Mouse (Mus musculus) liver, embryonic 16.5 days (tissue): ENCODE data around the gene Mark1. TPM values are rescaled to one million over a fixed set of nuclear protein-coding genes. Genes with fewer than 3 reads are reported as not detected.
A peak's percentile ranks its signal among the peaks of the same experiment; 100 is the strongest.

Experiments used
- ATAC-seq: fragments of 200-750 bp; cut with Nextera tagmentation; 2 replicates; pipeline ENCODE4 v1.8.0; 2017; ENCODE audit warnings: low read depth, mild to moderate bottlenecking, moderate number of reproducible peaks, moderate library complexity
- H3K27ac ChIP-seq: fragments of 300-500 bp; sonication (generic); 2 replicates; pipeline ENCODE4 v1.5.1; 2014; ENCODE audit warnings: mild to moderate bottlenecking, low read length
- H3K27me3 ChIP-seq: fragments of 300-500 bp; sonication (generic); 2 replicates; pipeline ENCODE4 v1.6.1; 2014; ENCODE audit warnings: low read depth, low read length, mixed read lengths; ENCODE audit not compliant: control insufficient read depth, insufficient read depth
- H3K36me3 ChIP-seq: fragments of 300-500 bp; sonication (generic); 2 replicates; pipeline ENCODE4 v1.6.1; 2014; ENCODE audit warnings: mild to moderate bottlenecking; ENCODE audit not compliant: control insufficient read depth, insufficient read depth
- H3K4me1 ChIP-seq: fragments of 300-500 bp; sonication (generic); 2 replicates; pipeline ENCODE4 v1.6.1; 2014; ENCODE audit warnings: low read depth, low read length, mixed read lengths; ENCODE audit not compliant: control insufficient read depth
- H3K4me2 ChIP-seq: fragments of 300-500 bp; sonication (generic); 2 replicates; pipeline ENCODE4 v1.6.1; 2014; ENCODE audit warnings: low read depth, low read length, mixed read lengths
- H3K4me3 ChIP-seq: fragments of 300-500 bp; sonication (generic); 2 replicates; pipeline ENCODE4 v1.5.1; 2014; ENCODE audit warnings: low read depth, mild to moderate bottlenecking, low read length
- H3K9ac ChIP-seq: fragments of 300-500 bp; sonication (generic); 2 replicates; pipeline ENCODE4 v1.6.1; 2014; ENCODE audit warnings: low read depth, low read length
- H3K9me3 ChIP-seq: fragments of 300-500 bp; sonication (generic); replicated peaks from 2 replicates; pipeline ENCODE4 v1.6.1; 2016; ENCODE audit warnings: low read length; ENCODE audit not compliant: control insufficient read depth
- WGBS: fragments of 180-500 bp; shearing (Covaris S2); extraction: QIAGEN DNeasy Blood & Tissue Kit; methylation state at CpG from one replicate; pipeline ENCODE4 v1.1.7; 2014; ENCODE audit not compliant: insufficient replicate concordance; 5-methylcytosine and 5-hydroxymethylcytosine counted together
- polyA plus RNA-seq: library from polyadenylated mRNA; unstranded; fragments of >200 nt; fragmentation: Nextera tagmentation; extraction: Ambion mirVana; gene quantifications from 2 replicates; pipeline ENCODE4 v1.2.1, GENCODE M21; 2015

The Mark1 gene
- 0.09 and 0.22 TPM in 2 replicates for polyA plus RNA-seq

DNA sequence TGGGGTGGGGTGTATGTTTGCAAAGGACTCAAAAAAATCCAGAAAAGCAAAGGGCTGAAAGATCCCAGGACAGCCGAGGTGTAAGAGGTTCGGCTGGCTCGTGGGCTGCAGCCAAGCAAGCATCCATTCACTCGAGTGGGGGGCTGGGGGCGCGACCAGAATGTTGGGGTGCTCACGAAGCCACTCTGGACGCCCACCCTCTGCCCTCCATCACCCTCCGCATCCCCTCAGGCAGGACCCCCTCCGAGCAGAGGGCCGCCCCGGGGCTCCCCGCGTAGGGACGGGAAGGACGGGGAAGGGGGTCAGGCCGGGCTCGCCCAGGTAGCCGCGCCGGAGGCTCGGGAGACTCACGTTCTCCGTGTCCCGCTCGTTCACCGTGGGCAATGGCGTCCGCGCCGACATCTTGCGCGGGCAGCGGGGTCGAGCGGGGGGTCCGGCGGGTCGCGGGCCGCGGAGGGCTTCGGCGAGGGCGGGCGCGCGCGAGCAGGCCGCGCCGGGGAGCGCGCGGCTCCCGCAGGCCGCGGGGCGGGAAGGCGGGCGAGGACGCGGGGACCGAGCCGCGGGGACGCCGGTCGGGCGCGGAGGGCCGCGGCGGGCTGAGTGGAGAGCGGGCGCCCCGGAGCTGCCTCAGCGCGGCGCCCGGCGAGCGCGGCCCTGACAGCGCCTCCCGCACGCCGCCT lies at the start of gene Mark1:
Mark1 (minus strand) TSS at position 500 of the 680 bp plus-strand sequence.
- no peaks in the 10 kb centered on the region for H3K4me1 ChIP-seq
- H3K9me3 ChIP-seq = no peaks in the 10 kb centered on the region
- no peak for ATAC-seq
- no peak within 1 kb of the TSS for H3K27ac ChIP-seq
- H3K27me3 ChIP-seq = peaks cover 44% of the 10 kb centered on the region
- 1% methylated on average over 59 of the region's 88 CpGs for WGBS
- peak within 1 kb of the TSS; percentile 24; the same call in 1 of the 2 replicates for H3K9ac ChIP-seq
- no peaks in the 10 kb centered on the region for H3K36me3 ChIP-seq
- H3K4me2 ChIP-seq = peak within 1 kb of the TSS; percentile 63
- peak within 1 kb of the TSS; percentile 61 for H3K4me3 ChIP-seq

DNA sequence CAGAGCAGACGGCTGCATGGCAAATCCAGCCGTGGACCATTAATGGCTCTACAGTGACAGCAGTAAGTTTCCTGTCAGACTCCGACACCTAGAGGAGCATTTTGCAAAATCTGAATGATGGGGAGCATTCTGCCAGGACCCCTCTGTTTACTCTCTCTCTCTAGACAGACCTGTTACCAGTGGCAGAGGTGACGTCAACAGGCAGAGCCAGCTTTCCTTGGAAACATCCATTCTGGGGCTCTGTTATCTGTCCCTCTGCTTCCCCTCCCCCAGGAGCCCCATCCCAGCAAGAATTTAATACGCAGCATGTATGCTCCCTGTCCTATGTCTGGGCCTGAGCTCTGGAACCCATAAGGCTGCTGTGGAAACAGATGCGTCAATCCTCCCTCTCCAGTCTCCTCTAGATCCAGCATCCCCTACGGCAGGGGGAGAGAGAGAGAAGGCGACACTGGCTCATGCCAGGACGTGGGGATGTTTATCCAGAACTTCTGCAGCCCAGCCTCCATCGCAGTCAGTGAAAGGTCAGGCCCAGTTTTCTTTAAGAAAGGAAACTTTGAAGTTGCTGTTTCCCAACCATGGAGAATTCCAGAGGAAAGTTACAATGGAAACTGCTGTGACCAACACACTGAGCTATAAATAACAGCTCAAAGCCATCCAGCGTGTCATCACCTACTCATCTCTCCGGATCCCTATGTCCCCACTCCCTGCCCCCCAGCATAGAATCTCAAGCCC lies 48.3 kb upstream of the Mark1 start:
- Histone ChIP-seq H3K4me2 (no peak overlapping the region), H3K36me3 (no peaks in the 10 kb centered on the region), H3K9me3 (no peaks in the 10 kb centered on the region), H3K4me1 (no peaks in the 10 kb centered on the region), H3K4me3 (no peak overlapping the region), H3K27ac (no peak overlapping the region), H3K27me3 (no peaks in the 10 kb centered on the region), H3K9ac (no peak overlapping the region)
- 63% methylated on average over 12 of the region's 12 CpGs for WGBS
- no peak for ATAC-seq

DNA sequence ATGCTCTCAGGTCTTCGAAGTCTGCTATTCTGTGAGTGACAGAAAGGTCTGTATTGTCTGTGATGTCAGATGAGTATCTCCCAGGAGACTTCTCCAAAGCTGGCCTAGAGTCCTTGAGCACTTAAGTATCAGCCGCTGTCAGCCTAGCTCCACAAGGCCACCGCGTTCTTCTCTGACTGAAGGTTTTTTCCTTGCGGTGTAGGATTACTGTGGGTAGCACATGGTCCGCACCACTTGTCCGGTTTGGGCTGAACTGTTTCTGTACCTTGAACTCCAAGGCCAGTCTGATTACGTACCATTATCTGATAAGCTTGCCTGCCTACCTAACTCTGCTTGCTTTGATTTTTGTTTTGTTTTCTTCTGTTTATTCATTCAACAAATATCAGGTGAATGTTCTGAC lies 47.1 kb upstream of the Mark1 start:
- Histone ChIP-seq H3K9me3 (no peaks in the 10 kb centered on the region), H3K4me3 (no peak overlapping the region), H3K36me3 (no peaks in the 10 kb centered on the region), H3K9ac (no peak overlapping the region), H3K4me2 (no peak overlapping the region), H3K4me1 (no peaks in the 10 kb centered on the region), H3K27me3 (no peaks in the 10 kb centered on the region), H3K27ac (no peak overlapping the region)
- WGBS = 70% methylated on average over 8 of the region's 8 CpGs
- ATAC-seq = no peak

- H3K4me3 ChIP-seq = no peak overlapping the region
- H3K4me2 ChIP-seq = no peak overlapping the region
- H3K27me3 ChIP-seq = no peaks in the 10 kb centered on the region
- no peak overlapping the region for H3K9ac ChIP-seq
- H3K36me3 ChIP-seq = no peaks in the 10 kb centered on the region
- H3K9me3 ChIP-seq = no peaks in the 10 kb centered on the region
- no peaks in the 10 kb centered on the region for H3K4me1 ChIP-seq
- ATAC-seq = no peak
- 56% methylated on average over 7 of the region's 7 CpGs for WGBS
- H3K27ac ChIP-seq = no peak overlapping the region
Measured at GRCm38 (mm10) chr1:185038183-185038686, 38.9 kb upstream of the Mark1 start.

- Histone ChIP-seq H3K27ac (no peak overlapping the region), H3K4me2 (no peak overlapping the region), H3K4me3 (no peak overlapping the region), H3K9ac (no peak overlapping the region), H3K36me3 (no peaks in the 10 kb centered on the region), H3K4me1 (no peaks in the 10 kb centered on the region), H3K9me3 (no peaks in the 10 kb centered on the region), H3K27me3 (no peaks in the 10 kb centered on the region)
- WGBS = 83% methylated on average over 10 of the region's 10 CpGs
- ATAC-seq = no peak
Measured at GRCm38 (mm10) chr1:185030565-185030964, 31.2 kb upstream of the Mark1 start.

DNA sequence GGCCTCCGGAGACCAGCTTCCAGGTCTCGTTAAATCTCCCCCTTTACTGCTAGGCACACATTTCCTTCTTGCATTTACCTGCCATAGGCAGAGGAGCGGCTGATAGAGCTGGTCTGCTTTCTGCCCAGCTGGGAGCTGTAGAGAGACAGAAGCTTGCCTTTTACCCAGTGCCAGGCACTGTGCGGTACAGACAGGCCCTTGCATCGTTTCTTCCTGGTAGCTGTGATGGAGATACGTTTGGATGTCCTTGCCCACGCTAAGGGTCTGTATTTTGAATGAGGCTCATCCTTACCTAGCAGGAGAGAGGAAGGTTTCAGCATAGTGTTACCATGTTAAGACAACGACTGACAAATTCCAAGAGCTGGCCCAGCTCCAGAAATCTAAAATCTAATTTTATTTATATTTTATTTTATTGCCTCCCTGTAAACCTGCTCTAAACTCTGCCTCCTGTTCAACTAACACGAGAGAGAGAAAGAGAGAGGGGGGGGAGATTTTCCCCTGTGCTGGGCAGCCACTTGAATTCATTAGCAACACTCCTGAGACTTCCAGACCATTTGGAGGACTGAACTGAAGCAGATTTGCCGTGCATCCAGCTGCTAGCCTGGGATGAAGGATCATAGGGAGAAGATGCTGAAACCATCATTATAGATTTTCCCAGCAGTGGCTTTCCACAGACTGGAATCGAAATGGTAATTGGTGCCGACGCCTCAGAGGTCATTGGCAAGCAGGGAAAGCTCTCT lies 21.2 kb upstream of the Mark1 start:
- Histone ChIP-seq H3K9ac (no peak overlapping the region), H3K4me2 (no peak overlapping the region), H3K36me3 (no peaks in the 10 kb centered on the region), H3K27ac (no peak overlapping the region), H3K27me3 (no peaks in the 10 kb centered on the region), H3K4me3 (no peak overlapping the region), H3K4me1 (no peaks in the 10 kb centered on the region), H3K9me3 (no peaks in the 10 kb centered on the region)
- WGBS = 62% methylated on average over 13 of the region's 13 CpGs
- ATAC-seq = no peak

GRCm38 (mm10) chr1:185012566-185012965 lies 13.2 kb upstream of the Mark1 start:
- 45% methylated on average over 3 of the region's 3 CpGs for WGBS
- no peak for ATAC-seq

DNA sequence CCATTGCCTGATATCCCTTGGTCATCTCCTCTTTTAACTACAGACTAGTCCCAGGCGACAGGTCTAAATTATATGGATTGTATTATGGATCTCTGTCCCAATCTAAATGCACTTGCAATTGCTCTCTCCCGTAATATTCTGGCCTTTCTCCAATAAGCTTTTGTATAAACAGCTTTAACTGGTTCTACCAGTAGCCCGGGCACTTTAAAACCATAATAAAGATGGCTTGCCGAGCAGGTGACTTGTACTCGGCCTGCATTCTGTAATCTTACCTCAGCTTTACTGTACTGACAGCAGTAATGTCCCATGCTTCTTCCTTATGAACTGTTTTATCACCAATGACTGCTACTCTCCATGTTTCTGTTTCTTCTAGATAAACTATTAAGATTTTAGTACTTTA lies 7.7 kb upstream of the Mark1 start:
- H3K9ac ChIP-seq = no peak overlapping the region
- no peak overlapping the region for H3K27ac ChIP-seq
- no peak overlapping the region for H3K4me3 ChIP-seq
- ATAC-seq = no peak
- no peaks in the 10 kb centered on the region for H3K9me3 ChIP-seq
- 57% methylated on average over 5 of the region's 5 CpGs for WGBS
- H3K27me3 ChIP-seq = no peaks in the 10 kb centered on the region; the same call in 1 of the 2 replicates
- H3K4me2 ChIP-seq = no peak overlapping the region
- no peaks in the 10 kb centered on the region for H3K36me3 ChIP-seq
- no peaks in the 10 kb centered on the region for H3K4me1 ChIP-seq

More at GRCm38 (mm10) chr1:185012566-185012965, 13.2 kb upstream of the Mark1 start:
- no peak overlapping the region for H3K27ac ChIP-seq
- H3K4me3 ChIP-seq = no peak overlapping the region
- H3K4me2 ChIP-seq = no peak overlapping the region
- H3K9ac ChIP-seq = no peak overlapping the region
- H3K9me3 ChIP-seq = no peaks in the 10 kb centered on the region
- no peaks in the 10 kb centered on the region for H3K4me1 ChIP-seq
- no peaks in the 10 kb centered on the region for H3K36me3 ChIP-seq
- H3K27me3 ChIP-seq = no peaks in the 10 kb centered on the region
